In genomic region chr1:183296877-183297383, GRCm38 (mm10) we compare ENCODE assay signal across 8 mouse cellular contexts. TPM values are rescaled to one million over a fixed set of nuclear protein-coding genes. Genes with fewer than 3 reads are reported as not detected.
DNase-seq lines count a peak whose midpoint lies in the region; ATAC-seq lines count a peak whose summit lies in the region.

Gene Brox (minus strand): TSS chr1:183297269.

- H3K4me2 ChIP-seq in hindbrain, embryonic 16.5 days (ENCODE audit: low read length), result peak within 1 kb of the TSS; percentile 52

- H3K9me3 ChIP-seq in hindbrain, embryonic 16.5 days (ENCODE audit: control insufficient read depth, low read length), result no peaks in the 10 kb centered on the region

- peak within 1 kb of the TSS; percentile 46 for H3K4me3 ChIP-seq in hindbrain, embryonic 16.5 days (ENCODE audit: low read length)
- peak within 1 kb of the TSS; percentile 52 for H3K4me3 ChIP-seq in macrophage (ENCODE audit: inconsistent target)

- H3K27me3 ChIP-seq in hindbrain, embryonic 16.5 days (replicated peaks; ENCODE audit: control insufficient read depth, insufficient read depth, low read length), result no peaks in the 10 kb centered on the region

- DNase-seq in WW6 (ENCODE audit: low read depth, low spot score), result peak; percentile 65
- DNase-seq in cerebellum, postnatal 4 days (ENCODE audit: low spot score in 2 of 2), result peak; percentile 81 to 94
- DNase-seq in gastrocnemius, adult 18-20 months (ENCODE audit: low spot score), result peak; percentile 95
- peak; percentile 94 for DNase-seq in left cerebral cortex, adult 18-20 months (ENCODE audit: low spot score in 2 of 2)
- peak; percentile 95 for DNase-seq in right cerebral cortex, adult 18-20 months
- peak; percentile 69 for DNase-seq in urinary bladder, postnatal 10 days (ENCODE audit: low spot score)

- WGBS in hindbrain, embryonic 16.5 days, result 0% methylated on average over 39 of the region's 39 CpGs
- 0% methylated on average over 28 of the region's 39 CpGs for WGBS in macrophage (ENCODE audit: missing documents)

- ATAC-seq in hindbrain, embryonic 16.5 days, result peak; percentile 94

- peaks cover 79% of the 10 kb centered on the region for H3K79me2 ChIP-seq in macrophage (ENCODE audit: inconsistent target)

- H3K4me1 ChIP-seq in hindbrain, embryonic 16.5 days (ENCODE audit: control insufficient read depth, insufficient read depth, low read depth, low read length), result no peaks in the 10 kb centered on the region

- peak within 1 kb of the TSS; percentile 59 for H3K9ac ChIP-seq in hindbrain, embryonic 16.5 days (ENCODE audit: low read depth, low read length)

- no peaks in the 10 kb centered on the region; the same call in 1 of the 2 replicates for H3K36me3 ChIP-seq in hindbrain, embryonic 16.5 days (ENCODE audit: control insufficient read depth, insufficient read depth, low read length)
- peaks cover 17% of the 10 kb centered on the region; the same call in 1 of the 2 replicates for H3K36me3 ChIP-seq in macrophage (ENCODE audit: inconsistent target)

- H3K27ac ChIP-seq in hindbrain, embryonic 16.5 days (ENCODE audit: low read depth, low read length), result peak within 1 kb of the TSS; percentile 76
- peak within 1 kb of the TSS; percentile 66 for H3K27ac ChIP-seq in macrophage

RNA-seq across cellular contexts. Expression of gene Brox, which starts in this region (rescaled TPM):
- 10 to 100 TPM; 16.2 to 16.5 TPM for total RNA-seq in gastrocnemius, adult 18-20 months (2021)
- polyA plus RNA-seq in hindbrain, embryonic 16.5 days (2015; fragmentation: Nextera tagmentation; extraction: Ambion mirVana), result 98.7 and 103 TPM in 2 replicates
- total RNA-seq in left cerebral cortex, adult 18-20 months (2021), result 10 to 100 TPM; 52.5 to 53.6 TPM
- 100 to 1,000 TPM in 24 of 26 experiments, 10 to 100 TPM in 2; 74.1 to 249 (median 172) TPM for total RNA-seq in macrophage (2018; cell fraction: chromatin; rRNA removed)
- 100 to 1,000 TPM in 11 of 26 experiments, 10 to 100 TPM in 15; 86.1 to 111 (median 98.9) TPM for total RNA-seq in macrophage (2018; cell fraction: cytosol; rRNA removed)
- 100 to 1,000 TPM in 20 of 26 experiments, 10 to 100 TPM in 6; 82.1 to 233 (median 130) TPM for total RNA-seq in macrophage (2018; cell fraction: nucleus; rRNA removed)
- 76.6 to 106 TPM (median 92.2 TPM) in 3 replicates for polyA plus RNA-seq in macrophage (2018)

Comparison
In these comparisons a context has a peak if more than half of its experiments do, and no peak if none do; other contexts are left out.
1. Peak in every context shown above with its lines: DNase-seq, ATAC-seq, H3K4me3 ChIP-seq and H3K27ac ChIP-seq.